In genomic region chr7:6364761-6365160, GRCm38 (mm10) we compare ENCODE assay signal across 1 mouse cellular context.
TF ChIP-seq lines count a peak whose summit lies in the region.

No protein-coding gene starts in this region.

TF ChIP-seq in MEL, 35 proteins besides CTCF, POLR2A, EP300 and RAD21:
- TF ChIP-seq MYB (IDR thresholded peaks at IDR 0.05; ENCODE audit: low read depth, low read length) (no peak), MEF2A (IDR thresholded peaks at IDR 0.05; ENCODE audit: extremely low read depth, insufficient replicate concordance, low read depth, low read length, poor library complexity, severe bottlenecking) (no peak), KAT2A (conservative IDR thresholded peaks at IDR 0.05; ENCODE audit: low read depth, low read length) (no peak), E2F4 (IDR thresholded peaks at IDR 0.05; ENCODE audit: borderline replicate concordance, low read depth, low read length) (no peak), USF2 (IDR thresholded peaks at IDR 0.05; ENCODE audit: borderline replicate concordance in 1 of 2, insufficient read depth in 1 of 2, low read depth in 1 of 2, low read length in 2 of 2) (no peak), BHLHE40 (IDR thresholded peaks at IDR 0.05; ENCODE audit: borderline replicate concordance, low read depth, low read length) (no peak), USF1 (IDR thresholded peaks at IDR 0.05; ENCODE audit: low read depth, low read length) (no peak), MAFK (IDR thresholded peaks at IDR 0.05; ENCODE audit: borderline replicate concordance, low read depth, low read length) (no peak), POLR2AphosphoS2 (IDR thresholded peaks at IDR 0.05; ENCODE audit: low read length) (no peak), POLR2AphosphoS5 (IDR thresholded peaks at IDR 0.05; ENCODE audit: borderline replicate concordance, low read depth, low read length) (no peak)
